Mouse (Mus musculus) G1E (cell line): ENCODE data around the gene Rwdd2b.

Source experiments
- CTCF ChIP-seq: IDR thresholded peaks from 2 replicates; pipeline ENCODE4 v1.5.1; 2012; ENCODE audit warnings: low read depth, low read length, inconsistent platforms, mixed read lengths
- GATA1 ChIP-seq: IDR thresholded peaks from 2 replicates; pipeline ENCODE4 v1.6.1; 2012; ENCODE audit warnings: borderline replicate concordance, low read length, inconsistent platforms, mixed read lengths
- GATA2 ChIP-seq: IDR thresholded peaks from 2 replicates; pipeline ENCODE4 v1.6.1; 2012; ENCODE audit warnings: low read depth, low read length, inconsistent platforms, borderline replicate concordance
- POLR2AphosphoS5 ChIP-seq: IDR thresholded peaks from 2 replicates; pipeline ENCODE4 v1.6.1; 2012; ENCODE audit warnings: low read depth, low read length, inconsistent platforms; ENCODE audit not compliant: insufficient replicate concordance

GRCm38 (mm10) chr16:87441089-87441488 is 716 bp upstream of the Rwdd2b start:
- TF ChIP-seq CTCF (no peak; the same call in 1 of the 2 replicates), GATA1 (no peak), GATA2 (no peak), POLR2AphosphoS5 (no peak)
